Mouse (Mus musculus): ENCODE results near the gene Khk.
A peak's percentile ranks its signal among the peaks of the same experiment; 100 is the strongest.

- TF ChIP-seq POLR2A (IDR thresholded peaks at IDR 0.05; ENCODE audit: low read depth, low read length) = no peak
- peak; percentile 51 for TF ChIP-seq CTCF (conservative IDR thresholded peaks at IDR 0.05; ENCODE audit: insufficient read depth, insufficient read length, low read depth, low read length)
Observed at GRCm38 (mm10) chr5:30944956-30945781, 23.9 kb downstream of the Khk start, which contains the start of gene Cgref1.
